Mouse (Mus musculus): ENCODE data around the gene Irf5. TPM values are rescaled to one million over a fixed set of nuclear protein-coding genes. Genes with fewer than 3 reads are reported as not detected.

Irf5 gene
- 3.0 and 4.6 TPM in 2 replicates for polyA plus RNA-seq (2015; fragmentation: Nextera tagmentation; extraction: Ambion mirVana)

GRCm38 (mm10) chr6:29526281-29527251 is at the start of gene Irf5:
Gene Irf5, plus strand, starts transcription at chr6:29526625.

GRCm38 (mm10) chr6:29507447-29508309 is 18.7 kb upstream of the Irf5 start, which contains the start of gene Kcp:
Gene Kcp, minus strand, starts transcription at chr6:29507952.

Other genes starting within 250 kb of the Irf5 start
- gene Fam71f2, start 247.0 kb upstream of the Irf5 start, polyA plus RNA-seq (2015; fragmentation: Nextera tagmentation; extraction: Ambion mirVana), result 0.40 TPM in 1 of 2 replicates, not detected in the other
- not detected in 2 replicates for gene Fam71f1, start 207.5 kb upstream of the Irf5 start, polyA plus RNA-seq (2015; fragmentation: Nextera tagmentation; extraction: Ambion mirVana)
- gene Calu, start 178.6 kb upstream of the Irf5 start, polyA plus RNA-seq (2015; fragmentation: Nextera tagmentation; extraction: Ambion mirVana), result 170 and 196 TPM in 2 replicates
- gene Opn1sw, start 138.2 kb upstream of the Irf5 start, polyA plus RNA-seq (2015; fragmentation: Nextera tagmentation; extraction: Ambion mirVana), result 1.1 and 1.2 TPM in 2 replicates
- gene Ccdc136, start 130.3 kb upstream of the Irf5 start, polyA plus RNA-seq (2015; fragmentation: Nextera tagmentation; extraction: Ambion mirVana), result 15.9 and 16.1 TPM in 2 replicates
- gene Flnc, start 93.4 kb upstream of the Irf5 start, polyA plus RNA-seq (2015; fragmentation: Nextera tagmentation; extraction: Ambion mirVana), result 51.6 and 74.2 TPM in 2 replicates
- 142 and 145 TPM in 2 replicates for gene Atp6v1f, start 58.9 kb upstream of the Irf5 start, polyA plus RNA-seq (2015; fragmentation: Nextera tagmentation; extraction: Ambion mirVana)
- gene Atp6v1fnb, start 55.2 kb upstream of the Irf5 start, polyA plus RNA-seq (2015; fragmentation: Nextera tagmentation; extraction: Ambion mirVana), result not detected in 2 replicates
- gene Kcp, start 18.7 kb upstream of the Irf5 start, polyA plus RNA-seq (2015; fragmentation: Nextera tagmentation; extraction: Ambion mirVana), result 6.4 and 8.1 TPM in 2 replicates
- 29.4 and 30.3 TPM in 2 replicates for gene Tnpo3, start 83.3 kb downstream of the Irf5 start, polyA plus RNA-seq (2015; fragmentation: Nextera tagmentation; extraction: Ambion mirVana)
- gene Tspan33, start 167.6 kb downstream of the Irf5 start, polyA plus RNA-seq (2015; fragmentation: Nextera tagmentation; extraction: Ambion mirVana), result 4.2 and 4.6 TPM in 2 replicates
- 10.8 and 13.4 TPM in 2 replicates for gene Smo, start 208.9 kb downstream of the Irf5 start, polyA plus RNA-seq (2015; fragmentation: Nextera tagmentation; extraction: Ambion mirVana)
- 2.7 and 3.9 TPM in 2 replicates for gene Ahcyl2, start 241.4 kb downstream of the Irf5 start, polyA plus RNA-seq (2015; fragmentation: Nextera tagmentation; extraction: Ambion mirVana)